Comparison of ENCODE assay signal across 10 mouse cellular contexts in the genomic region with DNA sequence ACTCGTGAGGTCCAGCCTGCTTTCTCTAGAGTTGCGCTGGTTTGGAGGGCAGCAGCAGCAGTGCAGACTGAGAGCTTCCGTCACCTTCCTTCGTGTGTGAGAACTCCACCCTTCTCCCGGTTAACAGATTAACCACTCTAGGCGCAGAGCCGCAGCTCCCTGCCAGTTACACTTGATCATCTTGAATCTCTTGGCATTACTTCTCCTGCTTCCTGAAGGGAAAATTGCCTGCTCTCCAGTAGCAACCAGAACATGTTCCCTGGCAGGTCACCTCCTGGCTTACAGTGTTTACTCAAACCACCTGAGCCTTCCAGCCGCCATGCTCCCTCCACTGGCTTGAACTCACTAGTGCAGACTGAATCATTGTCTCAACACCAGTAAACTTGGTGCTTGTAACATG.
DNase-seq lines count a peak whose midpoint lies in the region; ATAC-seq lines count a peak whose summit lies in the region.
"Had no signal": no experiment of that assay in that cellular context is flagged by ENCODE, and none has a peak within 500 bp of the region (broad histone marks: within the 10 kb centered on the region; RNA-seq: fewer than 3 reads in every experiment).

No protein-coding gene starts in this region.

- intact Hi-C loops in left cerebral cortex, postnatal 36 days (cut with DNase I) = no loop called here

- peaks cover 60% of the 10 kb centered on the region for H3K4me1 ChIP-seq in forebrain, embryonic 12.5 days
- peaks cover 27% of the 10 kb centered on the region for H3K4me1 ChIP-seq in kidney, embryonic 14.5 days (ENCODE audit: control insufficient read depth, insufficient read depth, low read length)
- H3K4me1 ChIP-seq in midbrain, embryonic 13.5 days (replicated peaks) = peaks cover 71% of the 10 kb centered on the region
- H3K4me1 ChIP-seq in heart, embryonic 10.5 days = peaks cover 58% of the 10 kb centered on the region

- DNase-seq in cerebellum, adult 9-10 months = peak; percentile 58
- DNase-seq in cerebellum, adult 11 months = no peak
- no peak for DNase-seq in spleen, adult 12 weeks (ENCODE audit: low spot score)
- no peak for DNase-seq in heart, embryonic 10.5 days (ENCODE audit: low spot score)
- no peak for DNase-seq in left cerebral cortex, postnatal 36 days (ENCODE audit: low spot score in 2 of 2)
- DNase-seq: B cell, adult 2 months had no signal

- no peak for ATAC-seq in forebrain, embryonic 12.5 days (ENCODE audit: low FRiP score)
- ATAC-seq in kidney, embryonic 14.5 days (ENCODE audit: low FRiP score, low TSS enrichment) = 0 out of 2 replicates have a peak, but pooled peaks have one; percentile 29
- ATAC-seq in midbrain, embryonic 13.5 days = no peak

- H3K36me3 ChIP-seq in forebrain, embryonic 12.5 days (replicated peaks) = no peaks in the 10 kb centered on the region
- H3K36me3 ChIP-seq in kidney, embryonic 14.5 days (ENCODE audit: control insufficient read depth, insufficient read depth, low read length) = no peaks in the 10 kb centered on the region
- no peaks in the 10 kb centered on the region for H3K36me3 ChIP-seq in midbrain, embryonic 13.5 days
- H3K36me3 ChIP-seq in heart, embryonic 10.5 days = peaks cover 7% of the 10 kb centered on the region; the same call in 1 of the 2 replicates
- H3K36me3 ChIP-seq: embryonic facial prominence, embryonic 13.5 days had no signal

- H3K9ac ChIP-seq in forebrain, embryonic 12.5 days = no peak overlapping the region
- H3K9ac ChIP-seq in kidney, embryonic 14.5 days (ENCODE audit: low read depth, low read length) = no peak overlapping the region
- peak overlapping the region; percentile 28; the same call in 1 of the 2 replicates for H3K9ac ChIP-seq in midbrain, embryonic 13.5 days (replicated peaks)
- H3K9ac ChIP-seq: embryonic facial prominence, embryonic 13.5 days had no signal

- H3K27me3 ChIP-seq in forebrain, embryonic 12.5 days = no peaks in the 10 kb centered on the region
- no peaks in the 10 kb centered on the region for H3K27me3 ChIP-seq in kidney, embryonic 14.5 days (ENCODE audit: control insufficient read depth, insufficient read depth, low read length)
- H3K27me3 ChIP-seq in midbrain, embryonic 13.5 days = no peaks in the 10 kb centered on the region
- no peaks in the 10 kb centered on the region for H3K27me3 ChIP-seq in heart, embryonic 10.5 days (ENCODE audit: insufficient read depth, poor library complexity, severe bottlenecking)
- H3K27me3 ChIP-seq: embryonic facial prominence, embryonic 13.5 days had no signal

- no peak overlapping the region for H3K4me2 ChIP-seq in forebrain, embryonic 12.5 days
- H3K4me2 ChIP-seq in kidney, embryonic 14.5 days (replicated peaks; ENCODE audit: low read depth, low read length) = no peak overlapping the region
- H3K4me2 ChIP-seq in midbrain, embryonic 13.5 days (replicated peaks) = no peak overlapping the region
- H3K4me2 ChIP-seq: embryonic facial prominence, embryonic 13.5 days had no signal

- 73% methylated on average over 8 of the region's 8 CpGs for WGBS in forebrain, embryonic 12.5 days
- WGBS in kidney, embryonic 14.5 days = 58% methylated on average over 8 of the region's 8 CpGs
- WGBS in midbrain, embryonic 13.5 days = 74% methylated on average over 8 of the region's 8 CpGs
- 51% methylated on average over 8 of the region's 8 CpGs for WGBS in heart, embryonic 10.5 days

- no peaks in the 10 kb centered on the region for H3K9me3 ChIP-seq in forebrain, embryonic 12.5 days
- no peaks in the 10 kb centered on the region for H3K9me3 ChIP-seq in kidney, embryonic 14.5 days (ENCODE audit: control insufficient read depth, low read length)
- no peaks in the 10 kb centered on the region for H3K9me3 ChIP-seq in midbrain, embryonic 13.5 days
- no peaks in the 10 kb centered on the region for H3K9me3 ChIP-seq in heart, embryonic 10.5 days
- H3K9me3 ChIP-seq: embryonic facial prominence, embryonic 13.5 days had no signal

- no peak overlapping the region for H3K4me3 ChIP-seq in forebrain, embryonic 12.5 days (replicated peaks)
- no peak overlapping the region for H3K4me3 ChIP-seq in kidney, embryonic 14.5 days (ENCODE audit: low read length)
- H3K4me3 ChIP-seq in midbrain, embryonic 13.5 days (replicated peaks) = no peak overlapping the region
- no peak overlapping the region for H3K4me3 ChIP-seq in heart, embryonic 10.5 days
- H3K4me3 ChIP-seq: embryonic facial prominence, embryonic 13.5 days had no signal

- H3K27ac ChIP-seq in forebrain, embryonic 12.5 days = peak overlapping the region; percentile 63
- H3K27ac ChIP-seq in kidney, embryonic 14.5 days (ENCODE audit: low read depth, low read length) = no peak overlapping the region
- H3K27ac ChIP-seq in midbrain, embryonic 13.5 days = peak overlapping the region; percentile 67
- no peak overlapping the region for H3K27ac ChIP-seq in heart, embryonic 10.5 days
- H3K27ac ChIP-seq: embryonic facial prominence, embryonic 13.5 days had no signal

Comparison
In these comparisons a context has a peak if more than half of its experiments do, and no peak if none do; other contexts are left out.
1. H3K27ac ChIP-seq: peak in forebrain, embryonic 12.5 days (single experiment) and midbrain, embryonic 13.5 days (single experiment); none in kidney, embryonic 14.5 days (single experiment) and heart, embryonic 10.5 days (single experiment).